Mouse (Mus musculus): ENCODE measurements around the gene Lrrc27.

Gene Lrrc27

GRCm38 (mm10) chr7:139215946-139216345 is 3.2 kb downstream of the Lrrc27 start:
- TF ChIP-seq NANOG (IDR thresholded peaks at IDR 0.05; ENCODE audit: borderline replicate concordance, low read length) (no peak), CTCF (conservative IDR thresholded peaks at IDR 0.05; ENCODE audit: low read length) (no peak), POU5F1 (IDR thresholded peaks at IDR 0.05; ENCODE audit: borderline replicate concordance, low read length) (no peak)
- Histone ChIP-seq H3K4me1 (replicated peaks; ENCODE audit: low read depth, low read length) (peaks cover 25% of the 10 kb centered on the region), H3K9me3 (ENCODE audit: low read length) (no peaks in the 10 kb centered on the region), H3K4me3 (replicated peaks; ENCODE audit: low read length) (no peak overlapping the region), H3K36me3 (ENCODE audit: insufficient read depth, low read length) (no peaks in the 10 kb centered on the region), H3K27me3 (ENCODE audit: insufficient read depth, low read length) (no peaks in the 10 kb centered on the region)

GRCm38 (mm10) chr7:139216464-139216863 is 3.7 kb downstream of the Lrrc27 start:
- no peak for TF ChIP-seq CTCF (conservative IDR thresholded peaks at IDR 0.05; ENCODE audit: low read length)
- no peak for TF ChIP-seq NANOG (IDR thresholded peaks at IDR 0.05; ENCODE audit: borderline replicate concordance, low read length)
- no peak for TF ChIP-seq POU5F1 (IDR thresholded peaks at IDR 0.05; ENCODE audit: borderline replicate concordance, low read length)
- Histone ChIP-seq H3K4me3 (replicated peaks; ENCODE audit: low read length) (no peak overlapping the region), H3K27me3 (ENCODE audit: insufficient read depth, low read length) (no peaks in the 10 kb centered on the region), H3K4me1 (replicated peaks; ENCODE audit: low read depth, low read length) (peaks cover 27% of the 10 kb centered on the region), H3K9me3 (ENCODE audit: low read length) (no peaks in the 10 kb centered on the region), H3K36me3 (ENCODE audit: insufficient read depth, low read length) (no peaks in the 10 kb centered on the region)

- Histone ChIP-seq H3K36me3 (ENCODE audit: insufficient read depth, low read length) (no peaks in the 10 kb centered on the region), H3K4me1 (replicated peaks; ENCODE audit: low read depth, low read length) (peaks cover 33% of the 10 kb centered on the region), H3K4me3 (replicated peaks; ENCODE audit: low read length) (no peak overlapping the region), H3K9me3 (ENCODE audit: low read length) (no peaks in the 10 kb centered on the region), H3K27me3 (ENCODE audit: insufficient read depth, low read length) (no peaks in the 10 kb centered on the region)
- TF ChIP-seq POU5F1 (IDR thresholded peaks at IDR 0.05; ENCODE audit: borderline replicate concordance, low read length) (no peak), NANOG (IDR thresholded peaks at IDR 0.05; ENCODE audit: borderline replicate concordance, low read length) (no peak), CTCF (conservative IDR thresholded peaks at IDR 0.05; ENCODE audit: low read length) (no peak)
These were observed 4.3 kb downstream of the Lrrc27 start for GRCm38 (mm10) chr7:139217046-139217445.

- H3K27me3 ChIP-seq (ENCODE audit: insufficient read depth, low read length): peaks cover 6% of the 10 kb centered on the region
- no peaks in the 10 kb centered on the region for H3K9me3 ChIP-seq (ENCODE audit: low read length)
- H3K4me3 ChIP-seq (replicated peaks; ENCODE audit: low read length): no peak overlapping the region
- no peaks in the 10 kb centered on the region for H3K36me3 ChIP-seq (ENCODE audit: insufficient read depth, low read length)
- H3K4me1 ChIP-seq (replicated peaks; ENCODE audit: low read depth, low read length): peaks cover 22% of the 10 kb centered on the region
- TF ChIP-seq CTCF (conservative IDR thresholded peaks at IDR 0.05; ENCODE audit: low read length): no peak
- TF ChIP-seq POU5F1 (IDR thresholded peaks at IDR 0.05; ENCODE audit: borderline replicate concordance, low read length): no peak
- no peak for TF ChIP-seq NANOG (IDR thresholded peaks at IDR 0.05; ENCODE audit: borderline replicate concordance, low read length)
These were observed 6.0 kb downstream of the Lrrc27 start for GRCm38 (mm10) chr7:139218641-139219415.

- Histone ChIP-seq H3K27me3 (ENCODE audit: insufficient read depth, low read length) (peaks cover 11% of the 10 kb centered on the region), H3K4me3 (replicated peaks; ENCODE audit: low read length) (no peak overlapping the region), H3K36me3 (ENCODE audit: insufficient read depth, low read length) (no peaks in the 10 kb centered on the region), H3K9me3 (ENCODE audit: low read length) (no peaks in the 10 kb centered on the region), H3K4me1 (replicated peaks; ENCODE audit: low read depth, low read length) (peaks cover 17% of the 10 kb centered on the region)
- TF ChIP-seq NANOG (IDR thresholded peaks at IDR 0.05; ENCODE audit: borderline replicate concordance, low read length) (no peak), POU5F1 (IDR thresholded peaks at IDR 0.05; ENCODE audit: borderline replicate concordance, low read length) (no peak), CTCF (conservative IDR thresholded peaks at IDR 0.05; ENCODE audit: low read length) (no peak)
These were observed 6.7 kb downstream of the Lrrc27 start for GRCm38 (mm10) chr7:139219486-139219885.

- TF ChIP-seq NANOG (IDR thresholded peaks at IDR 0.05; ENCODE audit: borderline replicate concordance, low read length): no peak
- Histone ChIP-seq H3K27me3 (ENCODE audit: insufficient read depth, low read length) (peaks cover 19% of the 10 kb centered on the region), H3K9me3 (ENCODE audit: low read length) (no peaks in the 10 kb centered on the region), H3K4me1 (replicated peaks; ENCODE audit: low read depth, low read length) (peaks cover 13% of the 10 kb centered on the region), H3K4me3 (replicated peaks; ENCODE audit: low read length) (no peak overlapping the region), H3K36me3 (ENCODE audit: insufficient read depth, low read length) (no peaks in the 10 kb centered on the region)
These were observed 7.5 kb downstream of the Lrrc27 start for GRCm38 (mm10) chr7:139220303-139220702.

- no peaks in the 10 kb centered on the region for H3K36me3 ChIP-seq (ENCODE audit: insufficient read depth, low read length)
- H3K27me3 ChIP-seq (ENCODE audit: insufficient read depth, low read length): peaks cover 25% of the 10 kb centered on the region
- no peak for TF ChIP-seq NANOG (IDR thresholded peaks at IDR 0.05; ENCODE audit: borderline replicate concordance, low read length)
- no peak for TF ChIP-seq POU5F1 (IDR thresholded peaks at IDR 0.05; ENCODE audit: borderline replicate concordance, low read length)
- no peak for TF ChIP-seq CTCF (conservative IDR thresholded peaks at IDR 0.05; ENCODE audit: low read length)
- H3K4me3 ChIP-seq (replicated peaks; ENCODE audit: low read length): no peak overlapping the region
- H3K9me3 ChIP-seq (ENCODE audit: low read length): no peaks in the 10 kb centered on the region
- H3K4me1 ChIP-seq (replicated peaks; ENCODE audit: low read depth, low read length): peaks cover 13% of the 10 kb centered on the region
These were observed 8.3 kb downstream of the Lrrc27 start for GRCm38 (mm10) chr7:139221072-139221471.

GRCm38 (mm10) chr7:139221856-139222255 is 9.1 kb downstream of the Lrrc27 start:
- Histone ChIP-seq H3K36me3 (ENCODE audit: insufficient read depth, low read length) (no peaks in the 10 kb centered on the region), H3K9me3 (ENCODE audit: low read length) (no peaks in the 10 kb centered on the region), H3K4me1 (replicated peaks; ENCODE audit: low read depth, low read length) (peaks cover 13% of the 10 kb centered on the region), H3K27me3 (ENCODE audit: insufficient read depth, low read length) (peaks cover 29% of the 10 kb centered on the region), H3K4me3 (replicated peaks; ENCODE audit: low read length) (no peak overlapping the region)
- TF ChIP-seq NANOG (IDR thresholded peaks at IDR 0.05; ENCODE audit: borderline replicate concordance, low read length) (no peak), CTCF (conservative IDR thresholded peaks at IDR 0.05; ENCODE audit: low read length) (no peak), POU5F1 (IDR thresholded peaks at IDR 0.05; ENCODE audit: borderline replicate concordance, low read length) (no peak)

- no peak for TF ChIP-seq POU5F1 (IDR thresholded peaks at IDR 0.05; ENCODE audit: borderline replicate concordance, low read length)
- no peak for TF ChIP-seq NANOG (IDR thresholded peaks at IDR 0.05; ENCODE audit: borderline replicate concordance, low read length)
- no peak for TF ChIP-seq CTCF (conservative IDR thresholded peaks at IDR 0.05; ENCODE audit: low read length)
These were observed 9.6 kb downstream of the Lrrc27 start for GRCm38 (mm10) chr7:139222341-139222740.

More at GRCm38 (mm10) chr7:139222341-139222740, 9.6 kb downstream of the Lrrc27 start:
- H3K4me3 ChIP-seq (replicated peaks; ENCODE audit: low read length): no peak overlapping the region
- H3K4me1 ChIP-seq (replicated peaks; ENCODE audit: low read depth, low read length): peaks cover 13% of the 10 kb centered on the region
- H3K36me3 ChIP-seq (ENCODE audit: insufficient read depth, low read length): no peaks in the 10 kb centered on the region
- no peaks in the 10 kb centered on the region for H3K9me3 ChIP-seq (ENCODE audit: low read length)
- peaks cover 33% of the 10 kb centered on the region for H3K27me3 ChIP-seq (ENCODE audit: insufficient read depth, low read length)
